Mouse (Mus musculus) liver, embryonic 14.5 days (tissue): ENCODE measurements around the gene Efna3. TPM values are rescaled to one million over a fixed set of nuclear protein-coding genes. Genes with fewer than 3 reads are reported as not detected.

Experiments used
- ATAC-seq: fragments of 200-750 bp; cut with Nextera tagmentation; 2 replicates; pipeline ENCODE4 v1.8.0; 2017; ENCODE audit warnings: moderate number of reproducible peaks, mild to moderate bottlenecking, moderate library complexity; ENCODE audit not compliant: insufficient read depth
- DNase-seq, 3 experiments: peaks; one replicate each; pipeline ENCODE4 v3.0.0-alpha.2; 2012 to 2013; ENCODE audit warnings: low read depth in 3 of 3, low spot score in 3 of 3
- H3K27ac ChIP-seq: fragments of 300-500 bp; sonication (generic); 2 replicates; pipeline ENCODE4 v1.5.1; 2014; ENCODE audit warnings: moderate library complexity, mild to moderate bottlenecking, control low read depth, inconsistent platforms
- H3K27me3 ChIP-seq: fragments of 300-500 bp; sonication (generic); 2 replicates; pipeline ENCODE4 v1.6.1; 2014; ENCODE audit warnings: mild to moderate bottlenecking, low read length, moderate library complexity; ENCODE audit not compliant: control insufficient read depth, insufficient read depth
- H3K36me3 ChIP-seq: fragments of 300-500 bp; sonication (generic); replicated peaks from 2 replicates; pipeline ENCODE4 v1.6.1; 2014; ENCODE audit warnings: low read depth; ENCODE audit not compliant: control insufficient read depth, insufficient read depth
- H3K4me1 ChIP-seq, 2 experiments: fragments of 200-500 bp in 1 of 2; fragments of 300-500 bp in 1 of 2; sonication (generic) in 1 of 2; replicated peaks; 2 replicates each; pipeline ENCODE4 v1.6.1; 2012 to 2014; ENCODE audit warnings: antibody characterized with exemption in 1 of 2, inconsistent platforms in 1 of 2, low read length in 1 of 2; ENCODE audit not compliant: control insufficient read depth in 2 of 2, insufficient read depth in 2 of 2
- H3K4me2 ChIP-seq: fragments of 300-500 bp; sonication (generic); 2 replicates; pipeline ENCODE4 v1.6.1; 2014; ENCODE audit warnings: low read depth, mild to moderate bottlenecking, control low read depth, moderate library complexity
- H3K4me3 ChIP-seq, 2 experiments: fragments of 200-500 bp in 1 of 2; fragments of 300-500 bp in 1 of 2; sonication (generic) in 1 of 2; 2 replicates each; pipeline ENCODE4 v1.5.1; 2012 to 2014; ENCODE audit warnings: low read depth in 2 of 2, low read length in 2 of 2, mild to moderate bottlenecking in 2 of 2, control low read depth in 1 of 2, inconsistent platforms in 1 of 2, moderate library complexity in 1 of 2; ENCODE audit not compliant: insufficient read depth in 1 of 2
- H3K9ac ChIP-seq: fragments of 300-500 bp; sonication (generic); replicated peaks from 2 replicates; pipeline ENCODE4 v1.6.1; 2014; ENCODE audit warnings: mild to moderate bottlenecking, control low read depth, moderate library complexity
- H3K9me3 ChIP-seq: fragments of 300-500 bp; sonication (generic); 2 replicates; pipeline ENCODE4 v1.6.1; 2016; ENCODE audit warnings: low read length, mixed read lengths; ENCODE audit not compliant: control insufficient read depth
- CTCF ChIP-seq: IDR thresholded peaks from 2 replicates; pipeline ENCODE4 v1.5.1; 2016; ENCODE audit warnings: antibody characterized with exemption, low read depth, control low read depth
- EP300 ChIP-seq: IDR thresholded peaks from 2 replicates; pipeline ENCODE4 v1.6.1; 2016; ENCODE audit warnings: antibody characterized with exemption, low read depth
- WGBS: fragments of 180-500 bp; shearing (Covaris S2); extraction: QIAGEN DNeasy Blood & Tissue Kit; methylation state at CpG from one replicate; pipeline ENCODE4 v1.1.7; 2014; ENCODE audit not compliant: insufficient replicate concordance; 5-methylcytosine and 5-hydroxymethylcytosine counted together
- polyA plus RNA-seq, 2 experiments: library from polyadenylated mRNA; depleted of rRNA in 1 of 2; stranded (reverse) in 1 of 2; unstranded in 1 of 2; fragments of >200 nt; fragmentation: Nextera tagmentation in 1 of 2; extraction: Ambion mirVana in 1 of 2; gene quantifications; 2 replicates each; pipeline versions ENCODE4 v1.2.1 to v1.2.3; 2012 to 2014

The Efna3 gene
- polyA plus RNA-seq (2012; rRNA removed) (0.06 and 0.13 TPM in 2 replicates), polyA plus RNA-seq (2014; fragmentation: Nextera tagmentation; extraction: Ambion mirVana) (0.05 and 0.08 TPM in 2 replicates)

GRCm38 (mm10) chr3:89322514-89323165, at the start of gene Efna3:
Gene Efna3 (minus strand): TSS chr3:89322965.
- under 1% methylated on average over 53 of the region's 53 CpGs for WGBS
- ATAC-seq (peak; percentile 37; the same call in 1 of the 2 replicates), DNase-seq (no peak)
- peak within 1 kb of the TSS; percentile 55 for H3K4me2 ChIP-seq
- H3K36me3 ChIP-seq: no peaks in the 10 kb centered on the region
- peaks cover 0 to 1% of the 10 kb centered on the region in 2 experiments; a peak in 1 of 4 replicates for H3K4me1 ChIP-seq
- H3K9me3 ChIP-seq: no peaks in the 10 kb centered on the region
- no peak within 1 kb of the TSS for H3K9ac ChIP-seq
- H3K27me3 ChIP-seq: peaks cover 67% of the 10 kb centered on the region
- H3K27ac ChIP-seq: no peak within 1 kb of the TSS
- peak within 1 kb of the TSS; percentile 22 to 41; a peak in 3 of 4 replicates for H3K4me3 ChIP-seq
- TF ChIP-seq EP300: no peak
- no peak for TF ChIP-seq CTCF

GRCm38 (mm10) chr3:89367338-89367737, 44.6 kb upstream of the Efna3 start:
- Histone ChIP-seq H3K4me3 (no peak overlapping the region), H3K9me3 (no peaks in the 10 kb centered on the region), H3K36me3 (no peaks in the 10 kb centered on the region), H3K9ac (no peak overlapping the region), H3K4me2 (no peak overlapping the region), H3K4me1 (no peaks in the 10 kb centered on the region), H3K27ac (no peak overlapping the region), H3K27me3 (no peaks in the 10 kb centered on the region)
- no peak for ATAC-seq
- no peak for TF ChIP-seq CTCF
- TF ChIP-seq EP300: no peak
- WGBS: 58% methylated on average over 11 of the region's 11 CpGs
- no peak for DNase-seq

- Histone ChIP-seq H3K4me3 (no peak overlapping the region), H3K9ac (no peak overlapping the region), H3K4me1 (no peaks in the 10 kb centered on the region), H3K27ac (no peak overlapping the region), H3K27me3 (no peaks in the 10 kb centered on the region), H3K4me2 (no peak overlapping the region), H3K9me3 (no peaks in the 10 kb centered on the region), H3K36me3 (no peaks in the 10 kb centered on the region)
- DNase-seq (no peak), ATAC-seq (no peak)
- TF ChIP-seq EP300 (no peak), CTCF (no peak)
- WGBS: 66% methylated on average over 20 of the region's 20 CpGs
Measured at GRCm38 (mm10) chr3:89365486-89366414, 43.0 kb upstream of the Efna3 start.

DNA sequence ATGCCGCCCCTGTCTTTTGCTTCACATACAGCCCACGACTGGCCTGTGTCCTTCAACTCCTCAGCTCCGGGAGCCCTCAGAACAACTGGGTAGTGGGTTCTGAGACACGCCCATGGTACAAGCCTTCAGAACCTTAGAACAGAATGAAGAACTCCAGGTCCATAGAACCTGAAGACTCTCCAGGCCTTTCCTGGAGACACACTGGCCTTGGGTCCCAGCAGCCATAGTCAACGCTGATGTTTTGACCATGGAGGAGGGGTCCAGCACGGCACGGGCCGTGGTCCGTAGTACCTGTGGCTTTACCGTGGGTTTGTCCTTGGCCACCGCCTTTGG, 42.4 kb upstream of the Efna3 start, which contains the start of gene Dcst1:
Dcst1 (minus strand) TSS at position 101 of the 333 bp plus-strand sequence.
- H3K4me2 ChIP-seq: no peak within 1 kb of the TSS
- H3K27ac ChIP-seq: no peak within 1 kb of the TSS
- no peak within 1 kb of the TSS for H3K9ac ChIP-seq
- no peaks in the 10 kb centered on the region for H3K36me3 ChIP-seq
- H3K4me1 ChIP-seq: no peaks in the 10 kb centered on the region
- H3K27me3 ChIP-seq: no peaks in the 10 kb centered on the region
- no peak for ATAC-seq
- 73% methylated on average over 11 of the region's 11 CpGs for WGBS
- no peak for TF ChIP-seq CTCF
- no peak for TF ChIP-seq EP300
- H3K9me3 ChIP-seq: no peaks in the 10 kb centered on the region
- DNase-seq: no peak
- H3K4me3 ChIP-seq: no peak within 1 kb of the TSS

GRCm38 (mm10) chr3:89364631-89365030, 41.9 kb upstream of the Efna3 start:
- Histone ChIP-seq H3K36me3 (no peaks in the 10 kb centered on the region), H3K27ac (no peak overlapping the region), H3K27me3 (no peaks in the 10 kb centered on the region), H3K9me3 (no peaks in the 10 kb centered on the region), H3K4me1 (no peaks in the 10 kb centered on the region), H3K9ac (no peak overlapping the region), H3K4me3 (no peak overlapping the region), H3K4me2 (no peak overlapping the region)
- TF ChIP-seq EP300 (no peak), CTCF (no peak)
- WGBS: 66% methylated on average over 8 of the region's 8 CpGs
- DNase-seq (no peak), ATAC-seq (no peak)
